Mouse (Mus musculus) lung, postnatal 0 days (tissue): ENCODE data around the gene Hivep3. TPM values are rescaled to one million over a fixed set of nuclear protein-coding genes. Genes with fewer than 3 reads are reported as not detected.

Experiments
- ATAC-seq: fragments of 200-750 bp; cut with Nextera tagmentation; 2 replicates; pipeline ENCODE4 v1.8.0; 2017; ENCODE audit warnings: moderate library complexity
- DNase-seq: peaks from one replicate; pipeline ENCODE4 v3.0.0-alpha.2; 2016; ENCODE audit warnings: low spot score
- H3K27ac ChIP-seq: fragments of 300-500 bp; sonication (generic); 2 replicates; pipeline ENCODE4 v1.5.1; 2014; ENCODE audit warnings: antibody characterized with exemption, mild to moderate bottlenecking, low read length, mixed read lengths
- H3K27me3 ChIP-seq: fragments of 300-500 bp; sonication (generic); replicated peaks from 2 replicates; pipeline ENCODE4 v1.6.1; 2014; ENCODE audit warnings: low read length, mixed read lengths; ENCODE audit not compliant: insufficient read depth
- H3K36me3 ChIP-seq: fragments of 300-500 bp; sonication (generic); 2 replicates; pipeline ENCODE4 v1.6.1; 2014; ENCODE audit warnings: low read length, mixed read lengths; ENCODE audit not compliant: insufficient read depth
- H3K4me1 ChIP-seq: fragments of 300-500 bp; sonication (generic); 2 replicates; pipeline ENCODE4 v1.6.1; 2014; ENCODE audit warnings: antibody characterized with exemption, low read depth, low read length, mixed read lengths; ENCODE audit not compliant: insufficient read depth
- H3K4me2 ChIP-seq: fragments of 300-500 bp; sonication (generic); replicated peaks from 2 replicates; pipeline ENCODE4 v1.6.1; 2014; ENCODE audit warnings: low read depth, mild to moderate bottlenecking, low read length, moderate library complexity, mixed read lengths
- H3K4me3 ChIP-seq: fragments of 300-500 bp; sonication (generic); 2 replicates; pipeline ENCODE4 v1.5.1; 2014; ENCODE audit warnings: low read depth, low read length
- H3K9ac ChIP-seq: fragments of 300-500 bp; sonication (generic); replicated peaks from 2 replicates; pipeline ENCODE4 v1.6.1; 2014; ENCODE audit warnings: low read depth, mild to moderate bottlenecking
- H3K9me3 ChIP-seq: fragments of 300-500 bp; sonication (generic); 2 replicates; pipeline ENCODE4 v1.6.1; 2016; ENCODE audit warnings: low read length, mixed read lengths
- CTCF ChIP-seq: IDR thresholded peaks from 2 replicates; pipeline ENCODE4 v1.5.1; 2016; ENCODE audit warnings: antibody characterized with exemption, mild to moderate bottlenecking
- EP300 ChIP-seq: IDR thresholded peaks from 2 replicates; pipeline ENCODE4 v1.6.1; 2016; ENCODE audit warnings: antibody characterized with exemption, mild to moderate bottlenecking, control low read depth
- WGBS: fragments of 180-500 bp; shearing (Covaris S2); extraction: QIAGEN DNeasy Blood & Tissue Kit; methylation state at CpG from one replicate; pipeline ENCODE4 v1.1.7; 2014; 5-methylcytosine and 5-hydroxymethylcytosine counted together
- polyA plus RNA-seq: library from polyadenylated mRNA; unstranded; fragments of >200 nt; fragmentation: Nextera tagmentation; extraction: Ambion mirVana; gene quantifications from 2 replicates; pipeline ENCODE4 v1.2.1, GENCODE M21; 2015

Hivep3 gene
- polyA plus RNA-seq, 1 experiment from 2014 or later, result 30.7 TPM

GRCm38 (mm10) chr4:120186441-120186840 lies 452.9 kb downstream of the Hivep3 start:
- Histone ChIP-seq H3K9me3 (no peaks in the 10 kb centered on the region), H3K9ac (no peak overlapping the region), H3K4me3 (no peak overlapping the region), H3K27me3 (no peaks in the 10 kb centered on the region), H3K4me1 (no peaks in the 10 kb centered on the region), H3K4me2 (no peak overlapping the region), H3K36me3 (no peaks in the 10 kb centered on the region), H3K27ac (no peak overlapping the region)
- no peak for ATAC-seq
- 87% methylated on average over 1 of the region's 1 CpGs for WGBS
- TF ChIP-seq CTCF (no peak), EP300 (no peak)
- DNase-seq, result no peak

GRCm38 (mm10) chr4:120186934-120187333 lies 453.4 kb downstream of the Hivep3 start:
- DNase-seq, result peak; percentile 46
- no peak overlapping the region for H3K4me3 ChIP-seq
- no peak overlapping the region for H3K27ac ChIP-seq
- no peak overlapping the region for H3K9ac ChIP-seq
- no peaks in the 10 kb centered on the region for H3K27me3 ChIP-seq
- no peak for TF ChIP-seq EP300
- TF ChIP-seq CTCF, result peak; percentile 69
- no peaks in the 10 kb centered on the region for H3K4me1 ChIP-seq
- WGBS, result 0% methylated on average over 4 of the region's 4 CpGs
- no peak for ATAC-seq
- no peak overlapping the region for H3K4me2 ChIP-seq
- no peaks in the 10 kb centered on the region for H3K36me3 ChIP-seq
- no peaks in the 10 kb centered on the region for H3K9me3 ChIP-seq

Other genes with a start within 250 kb of the Hivep3 start
- 0.30 and 0.31 TPM in 2 replicates for gene Rimkla, start 241.2 kb upstream of the Hivep3 start, polyA plus RNA-seq
- 10.1 and 11.6 TPM in 2 replicates for gene Foxj3, start 196.8 kb upstream of the Hivep3 start, polyA plus RNA-seq
- 5.9 TPM in 2 replicates for gene Frg2f1, start 194.3 kb upstream of the Hivep3 start, polyA plus RNA-seq
- 1.00 and 2.2 TPM in 2 replicates for gene Guca2a, start 96.1 kb upstream of the Hivep3 start, polyA plus RNA-seq
- gene Guca2b, start 74.8 kb upstream of the Hivep3 start, polyA plus RNA-seq, result not detected in 2 replicates